ENCODE assay signal across 8 mouse cellular contexts in genomic region chr9:32541223-32541901, GRCm38 (mm10). TPM values are rescaled to one million over a fixed set of nuclear protein-coding genes. Genes with fewer than 3 reads are reported as not detected.
DNase-seq lines count a peak whose midpoint lies in the region; TF ChIP-seq lines count a peak whose summit lies in the region.

No protein-coding gene starts in this region.

- TF ChIP-seq POLR2A in bone marrow macrophage, adult 2 months (IDR thresholded peaks at IDR 0.05; ENCODE audit: borderline replicate concordance, low read depth, low read length): 0 out of 2 replicates have a peak, but pooled peaks have one; percentile 50
- TF ChIP-seq POLR2A in kidney, adult 2 months (IDR thresholded peaks at IDR 0.05; ENCODE audit: low read depth, low read length): peak; percentile 9

- peak; percentile 81 to 90 for DNase-seq in heart, adult 9 months (ENCODE audit: low spot score in 2 of 2)
- peak; percentile 75 for DNase-seq in kidney, adult 2 months
- DNase-seq in lung, postnatal 10 days: peak; percentile 84
- peak; percentile 32 for DNase-seq in retina, postnatal 1 day
- no peak for DNase-seq in right cerebral cortex, postnatal 36 days (ENCODE audit: low spot score in 2 of 2)
- no peak for DNase-seq in right cerebral cortex, postnatal 10 days (ENCODE audit: low spot score in 2 of 2)

- no peaks in the 10 kb centered on the region for H3K9me3 ChIP-seq in E14TG2a.4 (ENCODE audit: low read length)

- WGBS in kidney, adult 2 months: 2% methylated on average over 30 of the region's 30 CpGs

- no peaks in the 10 kb centered on the region for H3K36me3 ChIP-seq in E14TG2a.4 (ENCODE audit: insufficient read depth, low read length)
- H3K36me3 ChIP-seq in kidney, adult 2 months (ENCODE audit: control insufficient read depth, insufficient read depth, low read length): no peaks in the 10 kb centered on the region

- no peak for TF ChIP-seq CTCF in E14TG2a.4 (conservative IDR thresholded peaks at IDR 0.05; ENCODE audit: low read length)
- TF ChIP-seq CTCF in bone marrow macrophage, adult 2 months (IDR thresholded peaks at IDR 0.05; ENCODE audit: low read depth, low read length): no peak
- TF ChIP-seq CTCF in kidney, adult 2 months (conservative IDR thresholded peaks at IDR 0.05; ENCODE audit: insufficient read depth, insufficient read length, low read depth, low read length): no peak

- H3K27ac ChIP-seq in bone marrow macrophage, adult 2 months (ENCODE audit: insufficient read depth, low read depth, low read length): peak overlapping the region; percentile 99
- H3K27ac ChIP-seq in kidney, adult 2 months (ENCODE audit: insufficient read depth, low read depth, low read length): peak overlapping the region; percentile 60

- H3K4me1 ChIP-seq in E14TG2a.4 (replicated peaks; ENCODE audit: low read depth, low read length): peaks cover 53% of the 10 kb centered on the region
- peaks cover 23% of the 10 kb centered on the region for H3K4me1 ChIP-seq in bone marrow macrophage, adult 2 months (ENCODE audit: control insufficient read depth, insufficient read depth, low read length)
- no peaks in the 10 kb centered on the region; the same call in 1 of the 2 replicates for H3K4me1 ChIP-seq in kidney, adult 2 months (ENCODE audit: control insufficient read depth, insufficient read depth, low read length)

- peak overlapping the region; percentile 78 for H3K4me3 ChIP-seq in E14TG2a.4 (replicated peaks; ENCODE audit: low read length)
- peak overlapping the region; percentile 100 for H3K4me3 ChIP-seq in bone marrow macrophage, adult 2 months (ENCODE audit: insufficient read depth, low read length)
- peak overlapping the region; percentile 70 for H3K4me3 ChIP-seq in kidney, adult 2 months (ENCODE audit: insufficient read depth, low read depth, low read length)

- H3K27me3 ChIP-seq in E14TG2a.4 (ENCODE audit: insufficient read depth, low read length): peaks cover 90% of the 10 kb centered on the region
- H3K27me3 ChIP-seq in kidney, adult 2 months (replicated peaks; ENCODE audit: control insufficient read depth, insufficient read depth, low read length): peaks cover 2% of the 10 kb centered on the region

RNA-seq across cellular contexts. Expression of gene Fli1, which starts 1.3 kb away (rescaled TPM):
- polyA plus RNA-seq in bone marrow macrophage, adult 2 months (2012; ENCODE audit: insufficient read depth, insufficient read length, missing spikeins): 124 and 127 TPM in 2 replicates
- 7.2 and 9.6 TPM in 2 replicates for polyA plus RNA-seq in kidney, adult 2 months (2012; rRNA removed)

Comparison
In these comparisons a context has a peak if more than half of its experiments do, and no peak if none do; other contexts are left out.
1. DNase-seq: peak in heart, adult 9 months (2 of 2), kidney, adult 2 months (single experiment), lung, postnatal 10 days (single experiment) and retina, postnatal 1 day (single experiment); none in right cerebral cortex, postnatal 36 days (0 of 2) and right cerebral cortex, postnatal 10 days (0 of 2).
2. RNA of gene Fli1, which starts 1.3 kb away (polyA plus RNA-seq): 124 to 127 TPM in bone marrow macrophage, adult 2 months; 7.2 to 9.6 TPM in kidney, adult 2 months; every median in the first group is over 10 times any median in the second.
3. Peak in every context shown above with its lines, with median percentiles within 50 percentile points of each other: H3K4me3 ChIP-seq.